21 mouse cellular contexts compared by ENCODE assay signal in genomic region chr1:96596141-96596540, GRCm38 (mm10).
DNase-seq lines count a peak whose midpoint lies in the region; ATAC-seq and TF ChIP-seq lines count a peak whose summit lies in the region.
"Had no signal": no experiment of that assay in that cellular context is flagged by ENCODE, and none has a peak within 500 bp of the region (broad histone marks: within the 10 kb centered on the region; RNA-seq: fewer than 3 reads in every experiment).

No protein-coding gene starts in this region.

- peak; percentile 65 for ATAC-seq in forebrain, postnatal 0 days
- no peak for ATAC-seq in forebrain, embryonic 11.5 days (replicated peaks; ENCODE audit: low FRiP score)
- ATAC-seq in frontal cortex, adult (ENCODE audit: low TSS enrichment): peak; percentile 59
- ATAC-seq in midbrain, embryonic 11.5 days (ENCODE audit: low FRiP score): no peak
- no peak for ATAC-seq in midbrain, embryonic 16.5 days
- ATAC-seq: activated CD4-positive, CD25-positive, alpha-beta regulatory T cell, adult 4 months; CD4-positive, CD25-positive, alpha-beta regulatory T cell, adult 4 months; Patski had no signal

- no peaks in the 10 kb centered on the region for H3K27me3 ChIP-seq in forebrain, postnatal 0 days (ENCODE audit: insufficient read depth, low read length)
- H3K27me3 ChIP-seq in forebrain, embryonic 11.5 days (ENCODE audit: control insufficient read depth, insufficient read depth, low read length): no peaks in the 10 kb centered on the region
- no peaks in the 10 kb centered on the region for H3K27me3 ChIP-seq in midbrain, embryonic 11.5 days (ENCODE audit: control insufficient read depth, insufficient read depth, low read length)
- H3K27me3 ChIP-seq in midbrain, embryonic 16.5 days (ENCODE audit: control insufficient read depth, insufficient read depth, low read depth, low read length): no peaks in the 10 kb centered on the region
- H3K27me3 ChIP-seq: CH12.LX, Patski had no signal

- no peak overlapping the region for H3K4me2 ChIP-seq in forebrain, postnatal 0 days (ENCODE audit: low read depth)
- no peak overlapping the region for H3K4me2 ChIP-seq in forebrain, embryonic 11.5 days (ENCODE audit: low read depth, low read length, severe bottlenecking)
- no peak overlapping the region for H3K4me2 ChIP-seq in midbrain, embryonic 11.5 days
- H3K4me2 ChIP-seq in midbrain, embryonic 16.5 days (ENCODE audit: low read length): no peak overlapping the region

- WGBS in forebrain, postnatal 0 days: 69% methylated on average over 3 of the region's 3 CpGs
- 82% methylated on average over 3 of the region's 3 CpGs for WGBS in forebrain, embryonic 11.5 days
- 88% methylated on average over 3 of the region's 3 CpGs for WGBS in midbrain, embryonic 11.5 days
- 85% methylated on average over 3 of the region's 3 CpGs for WGBS in midbrain, embryonic 16.5 days

- DNase-seq in forebrain, postnatal 0 days: peak; percentile 6
- no peak for DNase-seq in forebrain, embryonic 11.5 days (ENCODE audit: low spot score)
- no peak for DNase-seq in frontal cortex, postnatal 14 days (ENCODE audit: low spot score in 2 of 2)
- peak; percentile 45 for DNase-seq in midbrain, embryonic 11.5 days (ENCODE audit: low spot score, missing footprints)
- DNase-seq: adrenal gland, adult 2 months; adrenal gland, adult 8-10 months; adrenal gland, postnatal 10 days; adrenal gland, postnatal 14 days; adrenal gland, postnatal 25 days; adrenal gland, postnatal 36 days; B cell, adult 2 months; cerebellum, adult 11 months; cerebellum, adult 11-12 months; cerebellum, adult 18-20 months had no signal

- no peak overlapping the region for H3K27ac ChIP-seq in forebrain, postnatal 0 days (ENCODE audit: low read depth, low read length)
- H3K27ac ChIP-seq in forebrain, embryonic 11.5 days (ENCODE audit: low read depth, low read length): no peak overlapping the region
- H3K27ac ChIP-seq in midbrain, embryonic 11.5 days (ENCODE audit: low read depth, low read length): no peak overlapping the region
- no peak overlapping the region for H3K27ac ChIP-seq in midbrain, embryonic 16.5 days (ENCODE audit: low read length)

- H3K9me3 ChIP-seq in forebrain, postnatal 0 days (ENCODE audit: low read length): no peaks in the 10 kb centered on the region
- no peaks in the 10 kb centered on the region for H3K9me3 ChIP-seq in forebrain, embryonic 11.5 days (ENCODE audit: control insufficient read depth, low read length)
- no peaks in the 10 kb centered on the region for H3K9me3 ChIP-seq in midbrain, embryonic 11.5 days (ENCODE audit: control insufficient read depth, low read length)
- H3K9me3 ChIP-seq in midbrain, embryonic 16.5 days (replicated peaks; ENCODE audit: control insufficient read depth, low read length, poor library complexity, severe bottlenecking): no peaks in the 10 kb centered on the region

- no peaks in the 10 kb centered on the region for H3K36me3 ChIP-seq in forebrain, postnatal 0 days (ENCODE audit: insufficient read depth)
- H3K36me3 ChIP-seq in forebrain, embryonic 11.5 days (ENCODE audit: control insufficient read depth, insufficient read depth, low read length): no peaks in the 10 kb centered on the region
- H3K36me3 ChIP-seq in midbrain, embryonic 11.5 days (ENCODE audit: control insufficient read depth, insufficient read depth, low read length): no peaks in the 10 kb centered on the region
- H3K36me3 ChIP-seq in midbrain, embryonic 16.5 days (ENCODE audit: control insufficient read depth, insufficient read depth, low read length): no peaks in the 10 kb centered on the region
- H3K36me3 ChIP-seq: G1E had no signal

- H3K4me1 ChIP-seq in forebrain, postnatal 0 days (ENCODE audit: insufficient read depth): no peaks in the 10 kb centered on the region
- no peaks in the 10 kb centered on the region for H3K4me1 ChIP-seq in forebrain, embryonic 11.5 days (replicated peaks; ENCODE audit: control insufficient read depth, insufficient read depth, low read length)
- no peaks in the 10 kb centered on the region for H3K4me1 ChIP-seq in midbrain, embryonic 11.5 days (ENCODE audit: control insufficient read depth, insufficient read depth, low read length)
- no peaks in the 10 kb centered on the region for H3K4me1 ChIP-seq in midbrain, embryonic 16.5 days (ENCODE audit: control insufficient read depth, insufficient read depth, low read length)

- H3K4me3 ChIP-seq in forebrain, postnatal 0 days (ENCODE audit: low read depth, low read length): no peak overlapping the region
- H3K4me3 ChIP-seq in forebrain, embryonic 11.5 days (ENCODE audit: low read depth, low read length): no peak overlapping the region
- H3K4me3 ChIP-seq in midbrain, embryonic 11.5 days (ENCODE audit: low read depth, low read length): no peak overlapping the region
- H3K4me3 ChIP-seq in midbrain, embryonic 16.5 days (ENCODE audit: low read depth, low read length): no peak overlapping the region

- no peak for TF ChIP-seq CTCF in forebrain, postnatal 0 days (IDR thresholded peaks at IDR 0.05; ENCODE audit: low read depth)

- H3K9ac ChIP-seq in forebrain, postnatal 0 days: no peak overlapping the region
- no peak overlapping the region for H3K9ac ChIP-seq in forebrain, embryonic 11.5 days (ENCODE audit: low read length)
- no peak overlapping the region for H3K9ac ChIP-seq in midbrain, embryonic 11.5 days (ENCODE audit: low read length)
- no peak overlapping the region for H3K9ac ChIP-seq in midbrain, embryonic 16.5 days (ENCODE audit: low read depth, low read length)

Comparison
In these comparisons a context has a peak if more than half of its experiments do, and no peak if none do; other contexts are left out.
1. ATAC-seq: peak in forebrain, postnatal 0 days (single experiment) and frontal cortex, adult (single experiment); none in forebrain, embryonic 11.5 days (single experiment), midbrain, embryonic 11.5 days (single experiment) and midbrain, embryonic 16.5 days (single experiment).
2. DNase-seq: peak in forebrain, postnatal 0 days (single experiment) and midbrain, embryonic 11.5 days (single experiment); none in forebrain, embryonic 11.5 days (single experiment) and frontal cortex, postnatal 14 days (0 of 2).